Mouse (Mus musculus) R1 (cell line): ENCODE data around the gene Rbsn.

ENCODE experiments used
- DNase-seq: peaks from one replicate; pipeline ENCODE4 v3.0.0-alpha.2; 2018; ENCODE audit warnings: low read depth, low spot score

Gene Rbsn

DNA sequence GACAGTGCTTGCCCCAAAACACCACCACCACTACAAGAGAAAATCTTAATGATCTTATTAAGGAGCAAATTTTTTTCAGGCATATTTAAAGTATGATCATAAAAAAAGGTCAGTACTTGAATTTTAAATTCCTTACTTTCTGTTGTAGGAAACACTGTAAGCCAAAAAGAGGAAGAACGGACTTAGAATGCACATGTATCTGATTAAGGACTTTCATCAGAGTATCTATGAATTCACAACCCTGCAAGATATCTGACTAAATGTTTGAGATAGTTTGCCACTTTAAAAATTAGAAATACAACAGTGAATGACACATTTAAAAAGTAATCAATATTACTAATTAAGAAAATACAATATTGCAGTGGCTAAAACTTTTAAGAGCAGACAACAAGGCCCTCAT, 38.3 kb downstream of the Rbsn start:
- no peak for DNase-seq

DNA sequence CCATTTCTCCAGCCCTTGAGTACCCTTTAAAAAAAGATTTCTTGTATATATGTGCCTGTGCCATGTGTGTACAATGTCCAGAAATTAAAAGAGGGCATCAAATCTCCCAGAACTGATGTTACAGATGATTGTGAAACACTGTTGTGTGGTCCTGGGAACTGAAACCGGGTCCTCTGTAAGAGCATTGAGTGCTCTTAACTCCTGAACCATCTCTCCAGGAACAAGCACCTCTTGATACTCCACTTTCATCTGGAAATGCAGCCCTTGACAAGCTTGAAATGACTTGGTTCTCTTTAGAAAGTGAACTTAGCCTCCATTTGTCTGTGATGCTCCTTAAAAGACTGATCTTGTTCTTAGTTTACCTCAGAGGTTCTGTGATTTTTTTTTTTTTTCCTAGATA, 52.0 kb downstream of the Rbsn start:
- no peak for DNase-seq

DNA sequence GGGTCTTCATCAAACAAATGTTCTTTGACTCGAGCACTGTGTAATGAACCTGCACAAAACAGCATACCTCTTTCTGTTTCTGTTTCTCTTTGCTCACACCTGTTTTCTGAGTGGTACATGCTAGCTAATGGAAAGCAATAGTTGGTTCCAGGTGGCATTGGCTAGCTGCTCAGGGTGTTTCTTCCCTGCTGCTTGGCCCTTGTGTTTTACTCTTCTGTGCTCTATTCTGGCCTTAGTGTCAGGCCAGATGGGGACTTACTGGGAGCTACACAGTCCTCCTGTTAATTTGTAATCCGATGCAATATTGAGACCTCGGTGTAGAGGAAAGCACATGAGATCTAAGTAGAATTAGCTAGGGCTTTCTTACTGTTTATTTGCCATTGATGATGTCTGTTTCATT, 55.9 kb downstream of the Rbsn start:
- DNase-seq = no peak

DNA sequence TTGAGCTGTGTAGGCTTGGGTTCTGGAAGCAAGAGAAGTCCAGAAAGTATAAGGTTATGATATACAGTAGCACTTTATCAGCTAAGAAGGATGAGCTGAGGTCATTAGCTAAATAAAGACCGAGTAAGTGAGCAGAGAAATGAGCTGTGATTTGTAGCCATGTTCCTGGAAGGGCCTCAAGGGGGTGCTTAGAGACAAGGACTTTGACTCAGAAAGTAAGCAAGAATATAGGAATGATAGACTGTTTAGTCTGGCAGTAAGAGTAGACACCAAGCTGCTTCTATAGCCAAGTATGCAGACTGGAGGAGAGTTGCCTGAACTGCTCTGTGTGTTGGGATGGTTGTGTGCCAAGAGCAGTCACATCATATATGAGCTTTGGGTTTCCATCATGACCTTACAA, 61.0 kb downstream of the Rbsn start:
- no peak for DNase-seq

DNA sequence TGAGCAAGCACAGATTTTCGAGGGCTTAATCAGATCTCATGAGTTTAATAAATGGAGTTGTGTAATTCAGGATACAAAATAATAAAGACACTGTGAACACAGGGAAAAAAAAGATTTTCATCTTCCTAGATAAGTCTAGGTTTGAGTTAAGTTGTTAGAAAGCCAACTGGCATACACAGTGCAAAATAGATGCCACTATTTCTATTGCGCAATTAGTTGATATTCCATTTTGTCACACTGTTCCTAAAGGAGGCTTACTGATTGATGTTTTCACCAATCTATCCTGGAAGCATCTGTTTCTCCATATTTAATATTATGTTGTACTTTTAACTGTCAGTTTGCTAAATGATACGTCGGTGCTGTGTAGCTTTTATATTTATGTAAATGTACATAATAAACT, 68.8 kb downstream of the Rbsn start:
- no peak for DNase-seq
